Mouse (Mus musculus) mesoderm, embryonic 11.5 days (tissue): Measurements from ENCODE around the gene Elmod2.
"Not testable (repeated sequence)": the region's sequence is repeated elsewhere in the genome, so short reads cannot be mapped to it uniquely, and the experiment has no call there.

Source experiments
- DNase-seq: peaks from one replicate; pipeline ENCODE4 v3.0.0-alpha.2; 2012; ENCODE audit warnings: low read depth, low spot score

Elmod2 gene

DNA sequence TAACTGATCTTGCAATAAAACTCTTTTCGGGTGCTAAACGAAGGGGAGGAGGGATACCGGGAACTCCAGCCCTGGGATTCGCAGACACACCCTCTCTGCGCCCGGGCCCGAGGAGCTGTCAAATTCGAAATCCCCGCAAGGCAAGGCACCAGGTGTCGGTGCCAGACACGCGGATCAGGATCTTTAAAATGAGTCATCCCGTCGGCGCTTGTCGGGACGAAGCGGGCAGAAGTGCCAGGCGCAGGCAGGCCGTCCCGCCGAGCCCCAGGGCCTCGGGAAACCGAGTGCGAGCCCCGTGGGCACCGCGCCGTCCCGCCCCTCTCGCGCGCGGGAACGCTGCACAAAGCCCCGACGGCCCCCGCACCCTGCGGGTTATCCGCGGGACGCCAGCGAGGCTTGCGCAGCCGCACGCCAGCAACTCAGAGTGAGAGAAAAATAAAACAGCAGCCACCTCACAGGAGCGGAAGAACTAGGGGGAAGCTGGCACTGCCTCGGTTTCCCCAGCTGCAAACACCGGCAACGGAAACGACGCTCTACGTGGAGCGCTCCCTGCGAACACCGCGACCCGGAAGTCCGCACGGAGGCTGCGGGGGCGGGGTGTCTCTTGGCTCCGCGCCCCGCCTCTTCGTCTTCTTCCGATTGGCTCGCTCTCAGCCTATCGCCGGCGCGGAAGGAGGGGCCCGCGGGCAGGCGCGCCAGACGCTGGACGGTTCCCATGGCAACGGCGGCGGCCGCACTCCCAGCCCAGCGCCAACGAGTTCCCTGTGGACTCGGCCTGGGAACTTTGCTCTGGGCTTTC is at the start of gene Elmod2:
TSS of gene Elmod2 (minus strand) at position 588 of the 799 bp plus-strand sequence.
- peak; percentile 96 for DNase-seq

DNA sequence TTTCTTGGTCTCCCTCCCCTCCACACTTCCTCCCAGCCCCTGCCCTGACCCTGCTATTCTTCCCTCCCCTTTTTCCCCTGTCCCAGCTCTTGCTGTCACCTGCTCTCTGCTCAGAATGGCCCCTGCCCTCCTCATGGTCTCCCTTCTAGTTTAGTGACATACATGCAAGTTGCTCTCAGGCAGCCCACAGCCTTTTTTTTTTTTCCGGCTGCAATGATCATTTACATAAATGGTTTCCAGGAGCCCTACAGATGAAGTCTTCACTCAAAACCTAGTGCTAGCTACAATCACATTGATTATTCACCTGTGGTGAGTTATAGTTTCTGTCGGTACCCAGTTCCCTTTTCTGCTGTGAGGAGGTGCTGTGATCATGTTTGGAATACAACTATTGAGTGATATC is 48.7 kb upstream of the Elmod2 start:
- no peak for DNase-seq

DNA sequence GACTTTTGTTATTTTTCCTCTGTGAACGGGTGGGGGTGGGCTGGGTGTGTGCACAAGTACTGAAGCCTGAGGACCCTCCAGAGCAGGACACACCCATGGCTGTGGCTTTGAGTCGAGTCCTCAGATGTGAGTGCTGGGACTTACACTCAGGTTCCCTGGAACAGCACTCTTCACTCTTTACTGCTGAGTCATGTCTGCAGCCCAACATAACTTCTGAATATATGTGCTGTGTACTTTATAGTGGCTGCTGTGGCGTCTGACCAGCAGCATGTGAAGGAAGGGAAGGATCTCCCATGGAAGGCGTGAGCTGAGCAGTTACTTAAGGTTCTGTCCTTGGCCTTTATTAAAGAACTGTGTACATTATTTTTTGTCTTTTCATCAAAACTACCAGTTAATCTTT is 47.9 kb upstream of the Elmod2 start:
- no peak for DNase-seq

DNA sequence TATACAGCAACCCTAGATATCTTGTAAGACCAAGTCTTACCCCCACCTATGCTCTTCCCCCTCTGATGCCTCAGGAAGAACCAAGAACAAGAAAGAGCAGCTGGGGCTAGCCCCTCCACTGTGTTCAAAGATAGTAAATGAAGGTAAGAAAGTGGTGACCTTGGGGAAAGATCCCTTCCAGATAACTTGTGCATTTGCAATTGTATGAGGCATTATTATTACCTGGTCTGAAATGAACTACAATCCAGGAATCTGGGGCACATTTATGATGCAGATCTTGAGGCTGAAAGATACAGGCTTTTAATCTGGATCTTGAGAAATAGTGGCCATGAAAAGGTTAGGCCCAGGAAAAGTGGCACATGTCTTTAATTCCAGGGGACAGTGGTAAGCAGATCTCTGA is 44.9 kb upstream of the Elmod2 start:
- DNase-seq, result no peak

DNA sequence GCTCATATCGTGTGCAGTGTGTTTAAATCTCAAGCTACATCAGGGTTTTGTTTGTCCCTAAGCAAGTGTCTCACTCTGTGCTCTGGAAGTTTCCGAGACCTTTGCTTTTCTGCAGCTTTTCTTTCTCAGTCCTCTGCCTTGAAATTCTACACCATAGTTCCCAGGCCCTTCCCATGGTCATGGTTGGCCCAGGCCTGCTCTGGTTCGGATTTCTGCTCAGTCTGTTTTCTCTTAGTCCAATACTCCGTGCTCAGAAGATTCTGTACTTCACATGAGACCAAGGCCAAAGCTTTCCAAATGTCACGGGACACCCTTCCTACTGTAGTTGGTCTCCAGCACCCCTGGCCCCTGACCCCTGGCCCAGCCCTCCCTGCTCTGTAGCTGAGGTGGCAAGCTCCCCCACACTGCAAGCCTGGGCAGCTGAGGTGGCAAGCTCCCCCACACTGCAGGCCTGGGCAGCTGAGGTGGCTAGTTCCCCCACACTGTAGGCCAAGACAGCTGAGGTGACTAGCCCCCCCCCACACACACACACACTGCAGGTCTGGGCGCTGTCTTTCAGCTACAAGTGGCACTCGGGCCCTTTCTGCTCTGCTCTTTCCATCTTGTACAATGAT is 31.0 kb upstream of the Elmod2 start:
- DNase-seq, result peak; percentile 41

DNA sequence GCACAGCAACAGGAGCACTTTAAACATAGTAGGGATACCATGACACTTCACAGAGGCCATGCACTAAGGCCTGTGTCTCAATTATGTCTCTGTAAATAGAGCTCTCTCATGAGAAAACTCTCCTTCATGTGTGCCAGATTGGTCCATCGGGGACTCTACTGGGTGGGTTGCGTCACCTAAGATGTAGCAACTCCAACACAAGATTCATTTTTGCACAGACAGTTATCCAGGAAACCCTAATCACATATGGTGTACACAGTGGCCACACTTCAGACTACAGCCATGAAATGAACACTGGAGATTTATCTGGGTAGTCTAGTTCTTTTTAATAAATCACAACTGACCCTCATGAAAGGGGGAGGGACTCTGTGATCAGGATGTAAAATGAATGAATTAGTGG is 19.0 kb upstream of the Elmod2 start:
- DNase-seq, result no peak

DNA sequence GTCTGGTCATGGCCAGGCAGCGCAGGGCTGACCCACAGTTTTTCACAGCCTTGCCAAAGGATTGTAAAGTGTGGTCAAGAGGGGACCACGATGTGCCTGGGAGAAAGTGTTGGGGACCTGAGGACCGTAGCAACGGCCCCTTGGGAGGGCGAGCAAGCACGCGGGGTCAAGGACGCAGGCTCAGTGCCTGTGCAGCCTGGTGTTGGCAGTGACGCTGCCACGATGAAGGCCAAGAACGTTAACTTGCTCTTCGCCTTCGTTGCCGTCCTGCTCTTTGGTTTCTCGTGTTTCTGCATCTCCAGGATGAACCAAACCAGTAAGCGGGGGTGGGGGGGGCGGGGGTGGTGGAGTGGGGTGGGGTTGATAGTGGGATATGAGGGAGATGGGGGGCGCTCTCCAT is 16.0 kb upstream of the Elmod2 start, which contains the start of gene Mgat4d:
TSS of gene Mgat4d (plus strand) at position 209 of the 400 bp plus-strand sequence.
- DNase-seq, result no peak

DNA sequence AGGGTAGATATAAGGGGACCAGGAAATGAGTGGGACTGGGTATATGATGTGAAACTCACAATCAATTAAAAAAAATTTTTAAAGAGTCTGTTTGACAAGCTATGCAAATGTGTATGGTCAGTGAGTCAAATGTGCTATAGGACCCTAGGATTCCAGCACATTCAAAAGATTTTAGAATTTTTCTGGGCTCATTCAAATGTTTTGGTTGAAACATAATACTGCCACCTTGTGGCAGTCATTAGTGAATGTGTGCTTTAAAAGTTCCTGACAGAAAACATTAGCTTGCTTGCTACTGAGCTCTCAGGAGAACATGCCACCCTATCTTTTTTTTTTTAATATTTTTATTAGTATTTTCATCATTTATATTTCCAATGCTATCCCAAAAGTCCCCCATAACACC is 10.4 kb upstream of the Elmod2 start:
- peak; percentile 22 for DNase-seq

DNA sequence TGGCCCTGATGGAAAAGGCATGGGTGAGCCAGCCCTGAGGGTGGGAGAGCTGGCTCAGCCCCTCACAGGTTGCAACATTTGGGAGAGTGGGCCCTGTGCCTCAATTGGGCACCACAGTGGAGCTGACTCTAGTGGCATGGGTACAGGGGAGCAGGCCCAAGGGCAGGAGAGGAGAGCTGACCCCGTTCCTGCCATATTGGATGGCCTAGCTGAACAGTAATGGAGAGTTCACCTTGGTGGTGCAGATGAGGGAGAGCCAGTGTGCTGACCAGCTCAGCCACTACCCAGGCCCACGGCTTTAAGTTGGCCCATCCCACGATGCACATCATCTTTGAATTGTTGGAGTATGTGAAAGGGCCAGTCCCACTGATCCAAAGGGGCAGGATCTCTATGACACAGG is 9.8 kb upstream of the Elmod2 start:
- DNase-seq, result no peak

DNA sequence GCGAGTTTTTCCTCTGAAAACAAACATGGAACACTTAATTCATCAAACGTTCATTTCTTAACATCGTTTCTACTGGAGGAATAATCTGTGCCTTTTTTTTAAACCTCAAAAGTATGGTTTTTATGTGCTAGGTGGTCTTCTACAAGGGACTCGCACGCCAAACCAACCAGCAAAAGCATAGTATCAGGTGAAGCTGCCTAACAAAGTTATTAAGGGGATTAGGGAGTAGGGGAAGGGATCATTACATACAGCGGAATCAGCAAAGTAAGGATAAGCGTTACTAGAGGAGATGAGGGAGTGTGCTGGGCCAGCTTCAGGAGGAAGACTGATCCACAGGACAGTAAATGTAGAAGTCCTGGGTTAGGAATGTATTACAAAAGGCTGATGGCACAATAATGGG is 578 bp upstream of the Elmod2 start:
- no peak for DNase-seq

DNA sequence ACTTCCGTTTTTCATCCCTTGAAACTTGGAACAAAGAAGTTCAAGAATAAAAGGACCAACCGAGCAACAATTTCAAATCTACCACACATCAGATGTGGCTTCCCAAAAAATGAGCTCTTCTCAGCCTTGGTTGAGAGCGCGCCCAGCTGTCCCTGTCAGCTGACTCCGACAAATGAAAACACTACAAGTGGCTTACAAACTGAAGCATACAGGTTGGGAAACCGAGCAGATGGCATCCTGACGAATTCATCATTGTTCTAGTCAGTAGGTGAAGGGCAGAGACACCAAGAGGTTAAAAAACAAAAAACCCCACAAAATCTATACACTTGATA is 753 bp downstream of the Elmod2 start:
- DNase-seq, result peak; percentile 59

DNA sequence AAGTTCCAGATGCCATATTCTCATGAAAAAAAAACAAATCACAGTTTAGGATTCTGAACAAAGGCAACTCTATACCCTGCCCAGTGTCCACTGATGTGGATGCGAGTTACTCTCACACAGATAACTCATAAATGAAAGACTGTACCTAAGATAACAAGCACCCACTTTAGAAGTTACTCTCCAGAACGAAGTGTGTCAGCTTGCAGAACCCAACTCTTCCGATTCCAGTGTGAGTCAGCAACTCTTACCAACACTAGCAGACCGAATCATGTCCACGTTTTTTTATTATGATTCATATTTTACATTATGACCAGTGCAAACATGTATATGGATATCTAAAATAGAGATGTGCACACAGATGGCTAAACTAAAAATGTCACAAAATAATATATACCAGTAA is 4.4 kb downstream of the Elmod2 start:
- DNase-seq, result no peak

DNA sequence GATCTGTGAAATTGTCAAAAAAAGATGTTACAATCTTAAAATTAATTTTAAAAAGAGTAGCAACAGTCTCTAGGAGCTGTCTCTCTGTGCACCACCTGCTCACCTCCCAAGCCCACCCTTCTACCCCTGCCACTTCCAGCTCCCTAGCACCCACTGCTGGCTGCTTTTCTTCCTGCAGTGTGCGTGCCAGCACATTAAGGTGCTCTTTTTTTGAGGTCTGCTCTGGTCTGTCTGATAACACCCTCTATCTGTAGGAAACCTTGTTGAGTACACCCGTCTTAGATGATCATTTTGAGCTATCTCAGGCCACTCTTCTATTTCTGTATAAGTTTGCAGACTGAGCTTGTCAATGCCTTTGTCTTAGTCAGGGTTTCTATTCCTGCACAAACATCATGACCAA is 9.2 kb downstream of the Elmod2 start:
- DNase-seq, result no peak

DNA sequence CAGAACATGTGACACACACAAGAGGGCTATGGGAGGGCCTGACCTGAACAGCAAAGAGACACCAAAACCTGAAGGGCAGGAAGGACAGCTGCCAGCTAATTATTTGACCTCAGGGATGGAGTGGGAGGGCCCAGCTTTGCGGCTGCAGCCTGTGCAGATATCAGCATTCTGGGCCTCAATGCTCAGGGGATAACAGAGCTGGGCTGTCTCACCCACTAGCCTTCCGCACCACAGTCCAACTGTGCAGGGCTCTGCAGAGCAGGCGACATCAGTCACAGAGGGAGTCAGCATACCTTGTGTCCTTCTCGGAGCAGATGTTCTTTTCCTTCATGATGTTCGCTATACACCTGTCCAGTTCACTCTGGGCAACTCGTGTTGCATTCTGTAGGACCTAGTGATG is 9.9 kb downstream of the Elmod2 start:
- DNase-seq, result no peak

DNA sequence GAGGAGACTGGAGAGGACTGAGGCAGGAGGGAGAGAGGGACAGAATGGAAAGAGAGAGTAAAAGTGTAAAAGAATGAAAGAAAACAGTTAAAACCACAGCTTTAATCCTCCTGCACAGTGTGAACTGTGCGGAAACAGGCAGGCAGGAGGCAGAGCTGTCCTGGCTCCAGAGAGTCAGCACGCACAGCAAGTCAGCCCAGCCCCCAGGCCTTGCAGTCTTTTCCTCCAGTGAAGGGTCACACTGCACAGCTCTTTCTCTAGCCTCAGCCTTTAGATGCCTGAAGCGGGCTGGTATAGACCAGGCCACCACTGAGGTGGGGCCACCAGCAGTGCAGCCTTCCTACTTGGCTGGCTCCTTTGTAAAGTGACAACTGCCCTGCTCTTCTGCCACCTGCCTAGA is 11.7 kb downstream of the Elmod2 start:
- no peak for DNase-seq

DNA sequence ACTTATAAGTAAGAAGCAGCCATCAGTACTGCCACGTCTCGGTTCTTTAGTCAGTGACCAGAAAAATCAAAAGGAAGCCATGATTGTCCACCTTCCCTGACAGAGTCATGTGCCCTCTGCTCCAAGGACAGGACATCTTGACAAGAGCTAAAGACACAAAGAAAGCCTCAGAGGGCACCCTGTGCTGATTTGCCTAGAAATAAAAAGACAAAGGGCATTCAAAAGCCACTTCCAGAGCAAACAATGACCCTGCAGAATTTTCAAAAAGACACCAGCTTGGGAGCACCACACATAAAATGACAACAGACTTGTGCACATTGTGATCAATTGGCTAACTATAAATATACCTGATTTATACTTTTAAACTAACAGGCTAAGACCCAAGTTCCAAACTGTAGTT is 16.6 kb downstream of the Elmod2 start:
- no peak for DNase-seq

DNA sequence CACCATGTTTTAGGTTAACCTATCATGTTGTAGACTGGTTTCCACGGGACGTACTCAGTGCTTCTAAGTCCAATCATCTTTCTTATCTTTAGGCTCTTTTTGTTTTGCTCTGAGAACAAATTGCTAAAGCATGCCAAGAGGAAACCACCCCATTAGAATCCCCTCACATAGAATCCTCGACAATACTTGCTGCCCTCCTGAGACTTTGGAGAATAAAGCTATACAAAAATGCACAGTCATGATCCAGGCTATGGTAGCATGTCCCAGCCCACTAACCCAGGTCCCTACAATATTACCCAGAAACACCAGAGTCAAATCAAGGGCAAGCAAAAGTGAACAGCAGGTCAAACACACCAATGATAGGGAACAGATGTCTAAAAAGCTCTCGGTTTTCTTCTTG is 17.2 kb downstream of the Elmod2 start:
- not testable (repeated sequence) for DNase-seq

DNA sequence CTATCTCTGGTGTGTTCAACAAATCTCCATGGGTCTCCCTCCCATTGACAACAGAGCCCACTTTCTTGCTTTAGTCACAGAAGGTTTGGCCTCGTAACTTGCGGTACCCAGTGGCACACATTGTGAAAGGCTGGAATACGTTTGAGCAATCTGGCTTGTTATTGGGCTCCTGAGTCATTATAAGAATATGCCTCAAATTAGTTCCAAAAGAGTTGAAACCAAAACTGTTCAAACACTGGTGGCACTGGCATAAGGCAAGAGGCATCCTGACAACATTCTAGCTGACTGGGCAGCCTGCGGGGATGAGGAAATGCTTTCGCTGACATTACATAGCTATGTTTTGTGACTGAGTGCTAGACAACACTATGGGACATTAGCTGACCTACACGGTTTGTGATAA is 22.4 kb downstream of the Elmod2 start:
- no peak for DNase-seq

DNA sequence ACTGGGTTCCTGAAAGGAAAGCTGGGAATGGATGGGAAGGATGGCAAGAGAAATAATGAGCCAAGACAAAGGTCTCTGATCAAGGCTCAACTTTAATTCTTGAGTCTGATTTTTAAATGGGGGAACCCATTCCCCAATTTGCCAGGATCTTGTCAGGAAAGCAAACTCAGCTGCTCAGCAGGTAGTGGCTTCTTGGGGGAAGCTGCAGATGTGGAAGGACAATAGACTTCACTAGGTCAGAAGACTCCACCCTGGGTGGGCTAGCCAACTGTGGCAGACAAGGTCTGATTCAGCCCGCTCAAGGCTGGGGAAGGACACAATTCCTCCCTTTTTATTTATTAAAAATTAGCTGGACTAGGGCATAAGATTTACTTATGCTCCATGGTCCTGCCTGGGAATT is 27.3 kb downstream of the Elmod2 start:
- no peak for DNase-seq

DNA sequence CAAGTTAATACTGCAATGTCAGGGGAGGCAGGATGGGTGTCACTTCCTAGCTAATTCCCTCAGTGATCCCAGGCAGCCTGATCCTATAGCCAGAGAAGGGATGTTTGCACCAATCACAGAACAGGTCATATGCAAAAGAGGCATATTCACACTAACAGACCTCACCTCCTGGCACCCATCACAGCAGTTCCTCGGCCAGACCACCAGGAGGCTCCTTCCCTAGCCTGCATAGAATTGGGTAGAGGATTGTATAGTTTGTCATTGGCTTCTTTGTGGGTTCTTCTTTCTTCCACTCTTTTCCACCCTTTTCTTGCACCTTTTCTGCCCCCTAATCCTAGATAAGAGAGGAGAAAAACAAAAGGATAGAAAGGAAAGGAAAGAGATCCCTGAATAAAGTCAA is 32.2 kb downstream of the Elmod2 start:
- no peak for DNase-seq

DNA sequence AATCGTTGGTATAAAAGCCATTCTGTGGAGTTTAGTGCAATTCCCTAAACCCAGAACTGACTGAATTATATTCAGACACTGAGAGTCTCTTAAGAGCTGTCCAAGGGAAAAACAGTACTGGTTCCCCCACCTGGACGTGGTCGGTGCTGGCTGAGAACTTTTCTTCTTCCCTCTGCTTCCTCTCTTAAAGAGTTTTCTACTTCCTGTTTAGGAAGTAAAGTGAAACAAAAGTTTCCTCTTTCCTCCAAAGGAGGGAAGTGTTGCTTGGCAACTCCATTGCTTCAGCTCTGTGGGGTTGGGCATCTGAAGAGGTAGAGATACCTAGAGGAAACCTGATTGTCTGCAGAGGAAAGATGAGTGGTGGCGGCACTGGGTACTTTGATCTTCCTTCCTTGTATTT is 34.9 kb downstream of the Elmod2 start:
- DNase-seq, result no peak

DNA sequence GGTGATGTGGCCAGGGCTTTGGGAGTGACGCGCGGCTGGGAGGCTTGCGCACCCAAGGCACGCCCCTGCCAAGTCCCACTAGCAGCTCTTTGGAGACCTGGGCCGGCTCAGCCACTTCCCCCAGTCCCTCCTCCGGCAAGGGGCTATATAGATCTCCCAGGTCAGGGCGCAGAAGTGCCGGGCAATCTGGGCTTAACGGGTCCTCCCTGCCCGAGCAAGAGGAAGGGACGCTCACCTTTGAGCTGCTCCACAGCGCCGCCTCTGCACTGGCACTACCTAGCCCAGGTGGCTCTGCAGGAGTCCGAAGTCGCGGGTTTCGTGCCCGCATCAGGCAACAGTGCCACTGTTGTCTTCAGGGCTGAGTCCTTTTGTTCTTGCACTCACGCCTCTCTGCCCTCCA is 42.1 kb downstream of the Elmod2 start, which contains the start of gene Ucp1:
TSS of gene Ucp1 (plus strand) at position 177 of the 400 bp plus-strand sequence.
- no peak for DNase-seq

DNA sequence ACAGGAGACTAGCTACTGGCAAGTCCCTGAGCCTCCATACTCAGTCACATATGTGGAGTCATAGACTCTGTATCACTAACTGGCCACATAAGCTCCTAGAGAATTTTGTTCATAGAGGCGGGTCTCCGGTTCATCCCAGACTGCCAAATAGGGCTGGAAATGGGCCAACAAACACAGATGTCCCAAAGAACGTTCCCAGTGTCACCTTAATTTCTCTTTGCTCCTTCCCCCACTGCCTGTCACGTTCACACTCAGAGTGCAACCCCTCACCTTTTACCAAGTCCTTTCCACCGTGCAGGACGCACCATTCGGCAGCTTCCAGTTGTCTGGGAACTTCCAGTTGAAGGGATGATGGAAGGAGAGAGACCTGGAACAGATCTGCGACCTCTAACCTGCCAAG is 46.9 kb downstream of the Elmod2 start:
- DNase-seq, result no peak

DNA sequence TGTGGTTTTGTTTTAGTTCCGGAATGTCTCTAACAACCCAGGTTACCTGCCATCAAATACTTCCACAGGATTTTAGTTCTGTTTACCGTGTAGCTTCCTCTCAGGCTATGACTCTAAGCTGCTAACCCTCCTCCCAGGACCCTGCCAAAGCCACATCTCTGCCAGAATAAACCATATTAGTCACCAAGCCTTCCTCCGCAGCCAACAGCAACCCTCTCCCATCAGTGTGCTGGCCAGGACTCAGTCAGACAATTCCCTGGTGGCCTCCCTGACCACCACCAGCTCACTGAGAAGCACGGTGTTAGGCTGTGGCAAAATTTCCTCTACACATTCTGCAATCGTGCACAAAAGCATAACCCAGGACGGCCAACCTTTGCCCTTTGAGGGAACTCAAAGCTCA is 53.9 kb downstream of the Elmod2 start:
- no peak for DNase-seq
